Mouse (Mus musculus) liver, postnatal 0 days (tissue): ENCODE data around the gene Sub1. TPM values are rescaled to one million over a fixed set of nuclear protein-coding genes. Genes with fewer than 3 reads are reported as not detected.

Experiments
- ATAC-seq: fragments of 200-750 bp; cut with Nextera tagmentation; 2 replicates; pipeline ENCODE4 v1.8.0; 2017; ENCODE audit warnings: mild to moderate bottlenecking, moderate library complexity
- DNase-seq: peaks from one replicate; pipeline ENCODE4 v3.0.0-alpha.2; 2016
- H3K27ac ChIP-seq: fragments of 300-500 bp; sonication (generic); 2 replicates; pipeline ENCODE4 v1.5.1; 2014; ENCODE audit warnings: antibody characterized with exemption, moderate library complexity, mild to moderate bottlenecking, low read depth
- H3K27me3 ChIP-seq: fragments of 300-500 bp; sonication (generic); 2 replicates; pipeline ENCODE4 v1.6.1; 2014; ENCODE audit warnings: low read length, control low read depth, mixed read lengths; ENCODE audit not compliant: insufficient read depth
- H3K36me3 ChIP-seq: fragments of 300-500 bp; sonication (generic); replicated peaks from 2 replicates; pipeline ENCODE4 v1.6.1; 2014; ENCODE audit warnings: mild to moderate bottlenecking, control low read depth, low read length, moderate library complexity, mixed read lengths; ENCODE audit not compliant: insufficient read depth
- H3K4me1 ChIP-seq: fragments of 300-500 bp; sonication (generic); 2 replicates; pipeline ENCODE4 v1.6.1; 2014; ENCODE audit warnings: antibody characterized with exemption, mild to moderate bottlenecking, control low read depth; ENCODE audit not compliant: insufficient read depth
- H3K4me2 ChIP-seq: fragments of 300-500 bp; sonication (generic); 2 replicates; pipeline ENCODE4 v1.6.1; 2014; ENCODE audit warnings: low read depth, mild to moderate bottlenecking, low read length, moderate library complexity, mixed read lengths
- H3K4me3 ChIP-seq: fragments of 300-500 bp; sonication (generic); 2 replicates; pipeline ENCODE4 v1.5.1; 2014; ENCODE audit warnings: low read depth, low read length
- H3K9ac ChIP-seq: fragments of 300-500 bp; sonication (generic); replicated peaks from 2 replicates; pipeline ENCODE4 v1.6.1; 2014; ENCODE audit warnings: mild to moderate bottlenecking, moderate library complexity
- H3K9me3 ChIP-seq: fragments of 300-500 bp; sonication (generic); 2 replicates; pipeline ENCODE4 v1.6.1; 2016; ENCODE audit warnings: mild to moderate bottlenecking, control low read depth, low read length, mixed read lengths
- CTCF ChIP-seq: sonication (generic); IDR thresholded peaks from 2 replicates; pipeline ENCODE4 v1.5.1; 2016; ENCODE audit warnings: antibody characterized with exemption, low read depth
- EP300 ChIP-seq: IDR thresholded peaks from 2 replicates; pipeline ENCODE4 v1.6.1; 2016; ENCODE audit warnings: antibody characterized with exemption, low read depth, mild to moderate bottlenecking
- WGBS: fragments of 180-500 bp; shearing (Covaris S2); extraction: QIAGEN DNeasy Blood & Tissue Kit; methylation state at CpG from one replicate; pipeline ENCODE4 v1.1.7; 2014; ENCODE audit not compliant: insufficient replicate concordance; 5-methylcytosine and 5-hydroxymethylcytosine counted together
- polyA plus RNA-seq: library from polyadenylated mRNA; unstranded; fragments of >200 nt; fragmentation: Nextera tagmentation; extraction: Ambion mirVana; gene quantifications from 2 replicates; pipeline ENCODE4 v1.2.1, GENCODE M21; 2015

Sub1 gene
- polyA plus RNA-seq, 1 experiment from 2014 or later = 278 TPM

DNA sequence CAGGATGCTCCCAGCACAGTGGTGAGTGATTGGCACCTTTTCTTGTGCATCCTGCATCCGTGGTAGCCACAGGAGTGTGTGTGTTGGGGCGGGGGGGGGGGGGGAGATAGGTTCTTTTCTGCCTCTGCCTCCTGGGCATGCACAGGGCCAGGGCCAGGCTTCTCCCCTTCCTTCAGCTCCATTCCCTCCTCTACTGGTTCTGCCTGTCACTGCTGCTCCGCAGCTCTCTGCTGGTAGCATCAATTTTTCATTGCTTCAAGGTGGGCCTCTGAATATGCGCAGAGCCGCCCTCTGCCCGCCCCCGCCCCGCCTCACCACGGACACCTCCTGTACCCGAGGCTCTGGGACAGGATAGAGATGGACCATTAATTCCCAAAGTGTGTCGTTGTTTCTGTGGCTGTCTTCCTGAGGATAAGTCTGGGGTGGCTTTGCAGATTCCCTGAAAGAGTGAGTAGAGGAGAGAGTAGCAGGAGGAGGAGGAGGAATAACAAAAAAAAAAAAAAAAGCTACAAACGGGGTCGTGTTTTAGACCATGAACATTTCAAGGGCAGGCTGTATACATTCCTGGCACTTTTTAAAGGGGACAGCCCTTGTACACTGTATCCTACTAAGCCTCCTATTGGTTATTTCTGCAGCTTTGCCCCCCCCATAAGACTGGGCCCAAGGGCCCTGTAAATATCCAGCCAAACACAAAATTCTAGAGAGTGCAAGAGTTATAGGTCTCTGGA lies 21.1 kb upstream of the Sub1 start:
- DNase-seq = no peak
- Histone ChIP-seq H3K9me3 (no peaks in the 10 kb centered on the region), H3K27ac (no peak overlapping the region), H3K4me2 (no peak overlapping the region), H3K27me3 (no peaks in the 10 kb centered on the region), H3K4me3 (no peak overlapping the region), H3K9ac (no peak overlapping the region), H3K4me1 (no peaks in the 10 kb centered on the region), H3K36me3 (no peaks in the 10 kb centered on the region)
- WGBS = 52% methylated on average over 13 of the region's 13 CpGs
- no peak for ATAC-seq
- TF ChIP-seq EP300 (no peak), CTCF (no peak)

GRCm38 (mm10) chr15:12014197-12014905 lies 17.6 kb upstream of the Sub1 start:
- 45% methylated on average over 5 of the region's 5 CpGs for WGBS
- H3K4me3 ChIP-seq = no peak overlapping the region
- H3K27ac ChIP-seq = no peak overlapping the region
- no peaks in the 10 kb centered on the region for H3K9me3 ChIP-seq
- no peak overlapping the region for H3K4me2 ChIP-seq
- ATAC-seq (no peak), DNase-seq (no peak)
- no peak for TF ChIP-seq CTCF
- TF ChIP-seq EP300 = no peak
- H3K36me3 ChIP-seq = no peaks in the 10 kb centered on the region
- no peaks in the 10 kb centered on the region for H3K27me3 ChIP-seq
- peaks cover 7% of the 10 kb centered on the region for H3K4me1 ChIP-seq
- H3K9ac ChIP-seq = no peak overlapping the region

- Histone ChIP-seq H3K27ac (no peak overlapping the region), H3K4me2 (no peak overlapping the region), H3K36me3 (no peaks in the 10 kb centered on the region), H3K9ac (no peak overlapping the region), H3K4me1 (peaks cover 7% of the 10 kb centered on the region), H3K4me3 (no peak overlapping the region), H3K27me3 (no peaks in the 10 kb centered on the region), H3K9me3 (no peaks in the 10 kb centered on the region)
- ATAC-seq (no peak), DNase-seq (no peak)
- WGBS = 38% methylated on average over 6 of the region's 6 CpGs
- TF ChIP-seq EP300 (no peak), CTCF (no peak)
These were observed 16.9 kb upstream of the Sub1 start for GRCm38 (mm10) chr15:12013532-12014196.

- Histone ChIP-seq H3K4me2 (peak overlapping the region; percentile 64), H3K27ac (peak overlapping the region; percentile 4; the same call in 1 of the 2 replicates), H3K27me3 (no peaks in the 10 kb centered on the region), H3K36me3 (no peaks in the 10 kb centered on the region), H3K9me3 (no peaks in the 10 kb centered on the region), H3K9ac (no peak overlapping the region; the same call in 1 of the 2 replicates), H3K4me3 (peak overlapping the region; percentile 45), H3K4me1 (peaks cover 7% of the 10 kb centered on the region)
- peak; percentile 29 for DNase-seq
- TF ChIP-seq EP300 (no peak), CTCF (no peak)
- ATAC-seq = peak; percentile 29; the same call in 1 of the 2 replicates
- WGBS = 11% methylated on average over 18 of the region's 18 CpGs
These were observed 13.8 kb upstream of the Sub1 start for GRCm38 (mm10) chr15:12010602-12011044.

DNA sequence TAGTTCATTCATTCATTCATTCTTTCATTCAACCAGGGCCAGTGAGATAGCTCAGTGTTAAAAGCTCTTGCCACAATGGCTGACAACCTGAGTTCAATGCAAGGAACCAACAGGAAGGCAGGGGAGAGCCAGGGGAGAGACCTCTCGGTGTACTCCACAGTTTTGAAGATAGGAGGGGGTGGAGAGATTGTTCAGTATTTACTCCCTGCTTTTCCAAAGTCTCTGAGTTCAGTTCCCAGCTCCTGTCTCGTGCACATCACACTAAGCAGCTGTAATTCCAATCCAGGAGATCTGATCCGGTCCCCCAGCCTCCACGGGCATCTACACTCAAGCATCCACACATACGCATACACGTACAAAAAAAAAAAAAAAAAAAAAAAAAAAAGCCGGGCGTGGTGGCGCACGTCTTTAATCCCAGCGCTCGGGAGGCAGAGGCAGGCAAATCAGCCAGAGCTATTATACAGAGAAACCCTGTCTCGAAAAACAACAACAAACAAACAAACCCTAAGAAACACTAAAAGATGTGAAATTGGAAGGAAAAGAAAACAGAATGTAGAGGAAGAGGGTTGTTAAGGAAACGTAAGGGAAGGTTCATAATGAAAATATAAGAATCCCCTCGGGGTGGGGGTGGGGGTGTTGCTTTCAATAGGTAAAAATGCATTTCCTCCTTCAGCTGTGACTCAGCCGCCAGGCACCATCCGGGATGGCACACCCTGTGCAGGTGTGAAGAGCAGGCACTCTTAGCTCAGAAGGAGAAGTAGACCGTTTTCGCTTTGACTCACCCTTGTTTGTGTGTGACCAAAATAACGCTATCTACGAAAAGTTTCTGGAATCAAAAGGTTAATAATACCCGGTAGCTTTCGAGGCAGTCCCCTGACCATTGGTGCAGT lies 13.2 kb upstream of the Sub1 start:
- no peak overlapping the region; the same call in 1 of the 2 replicates for H3K9ac ChIP-seq
- H3K27ac ChIP-seq = peak overlapping the region; percentile 4; the same call in 1 of the 2 replicates
- H3K4me1 ChIP-seq = peaks cover 7% of the 10 kb centered on the region
- WGBS = 29% methylated on average over 22 of the region's 23 CpGs
- no peaks in the 10 kb centered on the region for H3K36me3 ChIP-seq
- no peaks in the 10 kb centered on the region for H3K9me3 ChIP-seq
- H3K27me3 ChIP-seq = no peaks in the 10 kb centered on the region
- no peak for DNase-seq
- H3K4me2 ChIP-seq = peak overlapping the region; percentile 64
- peak; percentile 50 for ATAC-seq
- TF ChIP-seq CTCF = no peak
- TF ChIP-seq EP300 = no peak
- peak overlapping the region; percentile 45 for H3K4me3 ChIP-seq
